Mouse (Mus musculus): ENCODE data around the gene Tmem40. TPM values are rescaled to one million over a fixed set of nuclear protein-coding genes. Genes with fewer than 3 reads are reported as not detected.

Gene Tmem40
- polyA plus RNA-seq (2017; shearing (Covaris generic)), result 0.43 TPM

GRCm38 (mm10) chr6:115761995-115762756 is at the start of gene Tmem40:
Gene Tmem40, minus strand, starts transcription at chr6:115762410.

GRCm38 (mm10) chr6:115808488-115809231 is 46.5 kb upstream of the Tmem40 start, which contains the start of gene Rpl32:
Gene Rpl32, minus strand, starts transcription at chr6:115808747.

GRCm38 (mm10) chr6:115774501-115774921 is 12.3 kb upstream of the Tmem40 start, which contains the start of gene Cand2:
Gene Cand2, plus strand, starts transcription at chr6:115774538.

Other genes with a start within 250 kb of the Tmem40 start
- 13.4 TPM for gene Tsen2, start 217.7 kb downstream of the Tmem40 start, polyA plus RNA-seq (2017; shearing (Covaris generic))
- gene Mkrn2os, start 169.8 kb downstream of the Tmem40 start, polyA plus RNA-seq (2017; shearing (Covaris generic)), result not detected
- gene Mkrn2, start 160.5 kb downstream of the Tmem40 start, polyA plus RNA-seq (2017; shearing (Covaris generic)), result 39.7 TPM
- 101 TPM for gene Raf1, start 85.8 kb downstream of the Tmem40 start, polyA plus RNA-seq (2017; shearing (Covaris generic))
- gene Cand2, start 12.1 kb upstream of the Tmem40 start, polyA plus RNA-seq (2017; shearing (Covaris generic)), result 8.2 TPM
- 3,481 TPM for gene Rpl32, start 46.3 kb upstream of the Tmem40 start, polyA plus RNA-seq (2017; shearing (Covaris generic))
- gene Efcab12, start 76.0 kb upstream of the Tmem40 start, polyA plus RNA-seq (2017; shearing (Covaris generic)), result 0.51 TPM
- gene Mbd4, start 91.0 kb upstream of the Tmem40 start, polyA plus RNA-seq (2017; shearing (Covaris generic)), result 13.0 TPM
- gene Ift122, start 91.1 kb upstream of the Tmem40 start, polyA plus RNA-seq (2017; shearing (Covaris generic)), result 4.6 TPM
- not detected for gene Rho, start 169.3 kb upstream of the Tmem40 start, polyA plus RNA-seq (2017; shearing (Covaris generic))
- gene H1foo, start 182.5 kb upstream of the Tmem40 start, polyA plus RNA-seq (2017; shearing (Covaris generic)), result not detected
- 4.1 TPM for gene Plxnd1, start 232.6 kb upstream of the Tmem40 start, polyA plus RNA-seq (2017; shearing (Covaris generic))